Comparison of ENCODE assay signal across 30 mouse cellular contexts in genomic region chr6:140201356-140201755, GRCm38 (mm10).
"Had no signal": no experiment of that assay in that cellular context is flagged by ENCODE, and none has a peak within 500 bp of the region (broad histone marks: within the 10 kb centered on the region; RNA-seq: fewer than 3 reads in every experiment).

No protein-coding gene starts in this region.

- H3K27me3 ChIP-seq: limb, embryonic 12.5 days; limb, embryonic 13.5 days; limb, embryonic 15.5 days; liver, embryonic 12.5 days; liver, embryonic 13.5 days; liver, embryonic 15.5 days; lung, embryonic 15.5 days; megakaryocyte, embryonic 14.5 days; midbrain, embryonic 12.5 days; midbrain, embryonic 13.5 days; midbrain, embryonic 15.5 days; neural tube, embryonic 12.5 days; neural tube, embryonic 13.5 days had no signal

- H3K4me1 ChIP-seq: limb, embryonic 10.5 days; limb, embryonic 12.5 days; limb, embryonic 13.5 days; limb, embryonic 15.5 days; liver, embryonic 13.5 days; liver, embryonic 15.5 days; lung, embryonic 15.5 days; megakaryocyte, embryonic 14.5 days; midbrain, embryonic 10.5 days; midbrain, embryonic 12.5 days; midbrain, embryonic 13.5 days; midbrain, embryonic 15.5 days; neural tube, embryonic 12.5 days; neural tube, embryonic 13.5 days had no signal

- H3K27ac ChIP-seq: left cerebral cortex, adult 2 months; limb, embryonic 10.5 days; limb, embryonic 12.5 days; limb, embryonic 13.5 days; limb, embryonic 15.5 days; liver, embryonic 12.5 days; liver, embryonic 13.5 days; liver, embryonic 14.5 days; liver, embryonic 15.5 days; lung, embryonic 15.5 days; macrophage; midbrain, embryonic 10.5 days; midbrain, embryonic 12.5 days; midbrain, embryonic 13.5 days; midbrain, embryonic 15.5 days; neural tube, embryonic 12.5 days; neural tube, embryonic 13.5 days had no signal

- H3K9me3 ChIP-seq: limb, embryonic 10.5 days; limb, embryonic 12.5 days; limb, embryonic 13.5 days; limb, embryonic 15.5 days; liver, embryonic 12.5 days; liver, embryonic 15.5 days; lung, embryonic 15.5 days; midbrain, embryonic 10.5 days; midbrain, embryonic 12.5 days; midbrain, embryonic 13.5 days; midbrain, embryonic 15.5 days; neural tube, embryonic 12.5 days; neural tube, embryonic 13.5 days had no signal

- H3K4me3 ChIP-seq: left cerebral cortex, adult 2 months; limb, embryonic 10.5 days; limb, embryonic 12.5 days; limb, embryonic 13.5 days; limb, embryonic 15.5 days; liver, embryonic 12.5 days; liver, embryonic 13.5 days; liver, embryonic 15.5 days; lung, embryonic 15.5 days; megakaryocyte, embryonic 14.5 days; midbrain, embryonic 10.5 days; midbrain, embryonic 12.5 days; midbrain, embryonic 13.5 days; midbrain, embryonic 15.5 days; myocyte; neural tube, embryonic 12.5 days; neural tube, embryonic 13.5 days had no signal

- H3K9ac ChIP-seq: limb, embryonic 12.5 days; limb, embryonic 13.5 days; limb, embryonic 15.5 days; liver, embryonic 12.5 days; liver, embryonic 13.5 days; liver, embryonic 14.5 days; liver, embryonic 15.5 days; liver, postnatal 0 days; lung, embryonic 15.5 days; midbrain, embryonic 12.5 days; midbrain, embryonic 13.5 days; midbrain, embryonic 15.5 days; neural tube, embryonic 12.5 days; neural tube, embryonic 13.5 days had no signal

- ATAC-seq: liver, embryonic 12.5 days; liver, postnatal 0 days; lung, postnatal 0 days; midbrain, embryonic 13.5 days; midbrain, embryonic 15.5 days; midbrain, embryonic 16.5 days had no signal

- DNase-seq: left cerebral cortex, postnatal 4 days; liver; liver, embryonic 13.5 days; liver, postnatal 0 days; lung, adult 18-20 months; lung, adult 2 months; lung, postnatal 14 days; lung, postnatal 36 days; midbrain, embryonic 14.5 days had no signal

- H3K4me2 ChIP-seq: limb, embryonic 12.5 days; limb, embryonic 13.5 days; limb, embryonic 15.5 days; liver, embryonic 11.5 days; liver, embryonic 12.5 days; liver, embryonic 13.5 days; liver, embryonic 15.5 days; lung, embryonic 15.5 days; midbrain, embryonic 12.5 days; midbrain, embryonic 13.5 days; midbrain, embryonic 15.5 days; neural tube, embryonic 12.5 days; neural tube, embryonic 13.5 days had no signal

- H3K36me3 ChIP-seq: limb, embryonic 10.5 days; limb, embryonic 12.5 days; limb, embryonic 13.5 days; limb, embryonic 15.5 days; liver, embryonic 12.5 days; liver, embryonic 13.5 days; liver, embryonic 15.5 days; lung, embryonic 15.5 days; midbrain, embryonic 10.5 days; midbrain, embryonic 12.5 days; midbrain, embryonic 13.5 days; midbrain, embryonic 15.5 days; neural tube, embryonic 12.5 days; neural tube, embryonic 13.5 days had no signal
